Mouse (Mus musculus) heart, embryonic 14.5 days (tissue): ENCODE measurements at regions not wholly inside any gene's neighbourhood (a gene's known extent, or its start where the extent isn't known, plus 50 kb on each side); places are given as distances from the start of the nearest gene placed in this dataset.

Experiments used
- ATAC-seq: fragments of 200-750 bp; cut with Nextera tagmentation; 2 replicates; pipeline ENCODE4 v1.8.0; 2017; ENCODE audit warnings: low read depth, moderate TSS enrichment; ENCODE audit not compliant: insufficient number of reproducible peaks, insufficient read depth, low FRiP score
- H3K27ac ChIP-seq, 2 experiments: fragments of 200-500 bp in 1 of 2; fragments of 300-500 bp in 1 of 2; sonication (generic) in 1 of 2; replicated peaks in 1 of 2; 2 replicates each; pipeline ENCODE4 v1.5.1; 2012 to 2014; ENCODE audit warnings: low read depth in 2 of 2, low read length in 2 of 2, control low read depth in 1 of 2, mild to moderate bottlenecking in 1 of 2, mixed read lengths in 1 of 2; ENCODE audit not compliant: control insufficient read depth in 1 of 2, insufficient read depth in 1 of 2
- H3K27me3 ChIP-seq: fragments of 300-500 bp; sonication (generic); 2 replicates; pipeline ENCODE4 v1.6.1; 2014; ENCODE audit warnings: mild to moderate bottlenecking, low read length, control low read depth; ENCODE audit not compliant: control insufficient read depth, insufficient read depth
- H3K36me3 ChIP-seq: fragments of 300-500 bp; sonication (generic); 2 replicates; pipeline ENCODE4 v1.6.1; 2014; ENCODE audit warnings: mild to moderate bottlenecking, control low read depth, low read length, mixed read lengths; ENCODE audit not compliant: control insufficient read depth, insufficient read depth
- H3K4me1 ChIP-seq, 2 experiments: fragments of 200-500 bp in 1 of 2; fragments of 300-500 bp in 1 of 2; sonication (generic) in 1 of 2; 2 replicates each; pipeline ENCODE4 v1.6.1; 2012 to 2014; ENCODE audit warnings: low read length in 2 of 2, control low read depth in 1 of 2, mixed read lengths in 1 of 2; ENCODE audit not compliant: control insufficient read depth in 2 of 2, insufficient read depth in 2 of 2
- H3K4me2 ChIP-seq: fragments of 300-500 bp; sonication (generic); 2 replicates; pipeline ENCODE4 v1.6.1; 2014; ENCODE audit warnings: mild to moderate bottlenecking, low read length
- H3K4me3 ChIP-seq, 2 experiments: fragments of 200-500 bp in 1 of 2; fragments of 300-500 bp in 1 of 2; sonication (generic) in 1 of 2; 2 replicates each; pipeline ENCODE4 v1.5.1; 2012 to 2014; ENCODE audit warnings: low read length in 2 of 2, mild to moderate bottlenecking in 2 of 2, control low read depth in 1 of 2, low read depth in 1 of 2, moderate library complexity in 1 of 2; ENCODE audit not compliant: control insufficient read depth in 1 of 2, insufficient read depth in 1 of 2
- H3K9ac ChIP-seq: fragments of 300-500 bp; sonication (generic); 2 replicates; pipeline ENCODE4 v1.6.1; 2014; ENCODE audit warnings: mild to moderate bottlenecking, low read length
- H3K9me3 ChIP-seq: fragments of 300-500 bp; sonication (generic); 2 replicates; pipeline ENCODE4 v1.6.1; 2016; ENCODE audit warnings: low read length, control low read depth; ENCODE audit not compliant: control insufficient read depth
- WGBS: fragments of 180-500 bp; shearing (Covaris S2); extraction: QIAGEN DNeasy Blood & Tissue Kit; methylation state at CpG from one replicate; pipeline ENCODE4 v1.1.7; 2014; 5-methylcytosine and 5-hydroxymethylcytosine counted together

DNA sequence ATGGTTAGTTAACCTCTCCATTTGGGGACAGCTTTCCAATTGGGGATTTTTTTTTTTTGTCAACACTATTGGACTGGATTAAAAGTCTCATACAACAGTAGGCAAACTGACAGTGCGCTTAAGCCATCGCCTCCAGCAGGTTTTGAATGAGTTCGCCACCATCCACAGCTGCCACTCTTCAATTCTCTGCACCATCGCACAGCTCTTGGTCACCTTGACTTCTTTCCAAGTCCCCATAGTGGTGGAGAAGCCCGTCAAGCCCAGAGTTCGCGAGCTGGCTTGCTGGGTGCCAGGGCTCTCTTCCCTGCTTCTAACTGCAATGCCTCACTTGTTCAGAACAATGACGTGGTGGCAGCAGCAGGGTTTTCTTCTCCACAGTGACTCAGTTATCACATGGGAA is 151.9 kb upstream of the Atp6ap2 start:
- no peak for ATAC-seq
- Histone ChIP-seq H3K27me3 (no peaks in the 10 kb centered on the region), H3K9me3 (0 out of 2 replicates have a peak, but pooled peaks cover 5% of the 10 kb centered on the region), H3K4me2 (no peak overlapping the region), H3K4me3 (no peak overlapping the region), H3K9ac (no peak overlapping the region), H3K4me1 (peaks cover 0 to 2% of the 10 kb centered on the region in 2 experiments; a peak in 1 of 4 replicates), H3K27ac (no peak overlapping the region), H3K36me3 (no peaks in the 10 kb centered on the region)
- WGBS = 57% methylated on average over 8 of the region's 8 CpGs

- 31% methylated on average over 7 of the region's 7 CpGs for WGBS
- Histone ChIP-seq H3K4me3 (no peak overlapping the region), H3K36me3 (no peaks in the 10 kb centered on the region), H3K27ac (no peak overlapping the region), H3K9ac (no peak overlapping the region), H3K4me2 (no peak overlapping the region), H3K27me3 (no peaks in the 10 kb centered on the region), H3K4me1 (peaks cover 0 to 2% of the 10 kb centered on the region in 2 experiments; a peak in 1 of 4 replicates), H3K9me3 (0 out of 2 replicates have a peak, but pooled peaks cover 5% of the 10 kb centered on the region)
- ATAC-seq = no peak
Measured at GRCm38 (mm10) chrX:12436106-12436505, 151.5 kb upstream of the Atp6ap2 start.

DNA sequence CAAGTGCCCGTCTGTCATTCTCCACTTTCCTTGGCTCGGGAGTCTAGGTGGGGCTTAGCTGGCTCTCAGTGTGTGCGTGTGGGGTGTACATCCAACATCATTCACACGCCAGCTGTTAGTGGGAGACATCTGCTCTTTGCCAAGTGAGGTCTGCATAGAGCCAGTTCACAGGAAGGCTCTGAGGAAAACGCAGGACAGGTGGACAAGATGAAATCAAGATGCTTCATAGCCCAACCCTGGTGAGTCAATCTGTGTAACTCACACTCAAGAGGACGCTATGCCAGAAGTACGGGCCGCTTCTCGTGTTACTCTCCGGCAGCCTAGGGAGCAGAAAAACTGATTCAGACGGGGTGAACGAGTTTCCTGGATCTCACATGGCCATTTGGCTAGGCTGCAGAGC is 148.2 kb upstream of the Atp6ap2 start:
- H3K4me2 ChIP-seq = no peak overlapping the region
- H3K9me3 ChIP-seq = no peaks in the 10 kb centered on the region
- ATAC-seq = no peak
- H3K36me3 ChIP-seq = no peaks in the 10 kb centered on the region
- no peaks in the 10 kb centered on the region for H3K27me3 ChIP-seq
- H3K4me1 ChIP-seq = peaks cover 0 to 2% of the 10 kb centered on the region in 2 experiments; a peak in 1 of 4 replicates
- no peak overlapping the region for H3K4me3 ChIP-seq
- H3K9ac ChIP-seq = no peak overlapping the region
- 63% methylated on average over 12 of the region's 12 CpGs for WGBS
- H3K27ac ChIP-seq = no peak overlapping the region

DNA sequence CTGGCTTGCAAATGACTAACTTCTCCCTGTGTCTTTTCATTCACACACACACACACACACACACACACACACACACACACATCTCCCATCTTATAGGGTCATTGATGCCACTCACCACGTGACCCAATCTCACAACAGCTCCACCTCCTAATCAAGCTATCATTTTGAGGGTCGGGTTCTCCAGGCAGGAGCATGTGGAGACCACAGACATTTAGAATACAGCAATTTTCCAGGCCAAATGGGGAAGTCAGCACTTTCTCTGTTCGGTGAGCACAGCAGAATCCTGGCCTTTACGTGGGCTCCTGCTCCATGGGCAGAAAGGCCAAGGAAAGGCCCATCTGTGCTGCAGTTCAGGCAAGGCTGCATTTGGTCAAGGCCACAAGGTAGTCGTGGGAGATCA is 143.8 kb upstream of the Atp6ap2 start:
- H3K27ac ChIP-seq = no peak overlapping the region
- no peak overlapping the region for H3K9ac ChIP-seq
- no peaks in the 10 kb centered on the region for H3K9me3 ChIP-seq
- ATAC-seq = no peak
- no peaks in the 10 kb centered on the region for H3K4me1 ChIP-seq
- no peak overlapping the region for H3K4me2 ChIP-seq
- no peaks in the 10 kb centered on the region for H3K27me3 ChIP-seq
- no peaks in the 10 kb centered on the region for H3K36me3 ChIP-seq
- no peak overlapping the region for H3K4me3 ChIP-seq
- 69% methylated on average over 5 of the region's 5 CpGs for WGBS

DNA sequence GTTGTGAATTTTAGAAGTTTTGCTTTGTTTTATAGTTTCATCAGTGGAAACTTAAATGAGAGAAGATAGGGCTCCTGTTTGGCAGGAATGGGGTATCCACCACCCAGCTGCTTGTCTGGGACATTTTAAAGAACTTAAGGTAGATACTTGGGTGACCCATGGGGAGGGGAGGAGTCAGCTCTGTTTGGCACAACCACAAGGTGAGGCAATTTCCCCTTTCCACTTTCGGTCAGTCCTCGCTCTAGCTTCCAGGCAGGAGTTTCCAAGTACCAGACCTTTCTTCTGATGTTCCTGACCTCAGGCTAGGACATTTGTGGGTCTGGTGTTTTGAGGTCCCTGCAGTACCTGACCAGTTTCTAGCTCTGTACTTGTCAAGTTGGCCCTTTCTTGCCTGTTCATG is 142.5 kb upstream of the Atp6ap2 start:
- Histone ChIP-seq H3K36me3 (no peaks in the 10 kb centered on the region), H3K27me3 (no peaks in the 10 kb centered on the region), H3K9me3 (no peaks in the 10 kb centered on the region), H3K4me2 (no peak overlapping the region), H3K4me3 (no peak overlapping the region), H3K9ac (no peak overlapping the region), H3K4me1 (no peaks in the 10 kb centered on the region), H3K27ac (no peak overlapping the region)
- ATAC-seq = no peak
- 65% methylated on average over 2 of the region's 2 CpGs for WGBS

DNA sequence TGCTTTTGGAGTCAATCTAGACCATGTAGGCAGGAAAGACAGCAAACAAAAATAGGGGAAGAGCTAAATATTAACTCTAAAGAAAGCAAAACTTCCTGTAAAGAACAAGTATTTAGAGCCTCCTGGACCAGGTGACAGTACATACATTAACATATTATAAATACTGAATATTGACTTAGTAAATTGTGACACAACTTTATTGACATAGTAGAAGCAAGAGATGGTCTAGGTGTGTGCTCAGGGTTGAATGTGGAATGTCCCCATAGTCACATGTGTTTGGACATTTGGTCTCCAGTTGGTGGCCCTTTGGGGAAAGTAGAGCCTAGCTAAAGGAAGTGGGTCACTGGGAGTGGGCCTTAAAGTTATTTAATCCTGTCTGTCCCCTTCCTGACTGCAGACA is 139.6 kb upstream of the Atp6ap2 start:
- Histone ChIP-seq H3K4me2 (no peak overlapping the region), H3K27ac (no peak overlapping the region), H3K4me3 (no peak overlapping the region), H3K27me3 (no peaks in the 10 kb centered on the region), H3K36me3 (no peaks in the 10 kb centered on the region), H3K9ac (no peak overlapping the region), H3K4me1 (no peaks in the 10 kb centered on the region), H3K9me3 (no peaks in the 10 kb centered on the region)
- ATAC-seq = no peak

DNA sequence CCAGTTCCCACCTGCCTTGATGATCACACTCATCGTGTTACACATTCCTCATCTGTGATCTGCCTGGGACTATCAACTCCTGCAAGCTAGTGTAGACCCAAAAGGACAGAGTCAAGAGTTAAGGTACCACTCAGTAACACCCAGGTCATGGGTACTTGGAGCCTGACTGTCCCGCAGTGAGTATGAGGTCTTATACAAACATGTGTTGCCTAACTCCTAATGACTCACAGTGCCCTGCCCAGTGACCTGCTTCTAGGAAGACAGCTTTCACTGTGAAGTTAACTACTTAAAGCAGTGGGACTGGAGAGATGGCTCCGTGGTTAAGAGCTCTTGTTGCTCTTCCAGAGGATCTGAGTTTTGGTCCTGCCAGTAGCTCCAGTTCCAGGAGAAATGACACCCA is 137.9 kb upstream of the Atp6ap2 start:
- Histone ChIP-seq H3K27me3 (no peaks in the 10 kb centered on the region), H3K9ac (no peak overlapping the region), H3K4me2 (no peak overlapping the region), H3K36me3 (no peaks in the 10 kb centered on the region), H3K27ac (no peak overlapping the region), H3K4me1 (no peaks in the 10 kb centered on the region), H3K9me3 (no peaks in the 10 kb centered on the region), H3K4me3 (no peak overlapping the region)
- ATAC-seq = no peak
- WGBS = 81% methylated on average over 3 of the region's 3 CpGs

GRCm38 (mm10) chrX:12452979-12453769 is 134.4 kb upstream of the Atp6ap2 start:
- WGBS = 74% methylated on average over 8 of the region's 8 CpGs
- no peaks in the 10 kb centered on the region for H3K36me3 ChIP-seq

More at GRCm38 (mm10) chrX:12452979-12453769, 134.4 kb upstream of the Atp6ap2 start:
- H3K27me3 ChIP-seq = no peaks in the 10 kb centered on the region
- no peaks in the 10 kb centered on the region for H3K9me3 ChIP-seq
- H3K9ac ChIP-seq = no peak overlapping the region
- no peaks in the 10 kb centered on the region for H3K4me1 ChIP-seq
- ATAC-seq = no peak
- H3K4me2 ChIP-seq = no peak overlapping the region
- no peak overlapping the region for H3K4me3 ChIP-seq
- no peak overlapping the region for H3K27ac ChIP-seq
